Mouse (Mus musculus) liver, embryonic 15.5 days (tissue): ENCODE measurements around the gene Stmnd1. TPM values are rescaled to one million over a fixed set of nuclear protein-coding genes. Genes with fewer than 3 reads are reported as not detected.

Source experiments
- ATAC-seq: fragments of 200-750 bp; cut with Nextera tagmentation; 2 replicates; pipeline ENCODE4 v1.8.0; 2017; ENCODE audit warnings: moderate number of reproducible peaks, mild to moderate bottlenecking, moderate library complexity; ENCODE audit not compliant: insufficient read depth
- H3K27ac ChIP-seq: fragments of 300-500 bp; sonication (generic); replicated peaks from 2 replicates; pipeline ENCODE4 v1.5.1; 2015; ENCODE audit warnings: mild to moderate bottlenecking, inconsistent platforms
- H3K27me3 ChIP-seq: fragments of 300-500 bp; sonication (generic); 2 replicates; pipeline ENCODE4 v1.6.1; 2015; ENCODE audit warnings: mild to moderate bottlenecking, inconsistent platforms
- H3K36me3 ChIP-seq: fragments of 300-500 bp; sonication (generic); replicated peaks from 2 replicates; pipeline ENCODE4 v1.6.1; 2015; ENCODE audit warnings: moderate library complexity, mild to moderate bottlenecking, inconsistent platforms
- H3K4me1 ChIP-seq: fragments of 300-500 bp; sonication (generic); replicated peaks from 2 replicates; pipeline ENCODE4 v1.6.1; 2015; ENCODE audit warnings: inconsistent platforms
- H3K4me2 ChIP-seq: fragments of 300-500 bp; sonication (generic); 2 replicates; pipeline ENCODE4 v1.6.1; 2015; ENCODE audit warnings: moderate library complexity, mild to moderate bottlenecking, inconsistent platforms
- H3K4me3 ChIP-seq: fragments of 300-500 bp; sonication (generic); replicated peaks from 2 replicates; pipeline ENCODE4 v1.5.1; 2015; ENCODE audit warnings: mild to moderate bottlenecking, inconsistent platforms
- H3K9ac ChIP-seq: fragments of 300-500 bp; sonication (generic); 2 replicates; pipeline ENCODE4 v1.6.1; 2015; ENCODE audit warnings: moderate library complexity, mild to moderate bottlenecking, inconsistent platforms
- H3K9me3 ChIP-seq: fragments of 300-500 bp; sonication (generic); replicated peaks from 2 replicates; pipeline ENCODE4 v1.6.1; 2016; ENCODE audit warnings: inconsistent platforms
- WGBS: fragments of 180-500 bp; shearing (Covaris S2); methylation state at CpG from one replicate; pipeline ENCODE4 v1.1.7; 2015; ENCODE audit warnings: mixed read lengths; ENCODE audit not compliant: insufficient replicate concordance; 5-methylcytosine and 5-hydroxymethylcytosine counted together
- polyA plus RNA-seq: library from polyadenylated mRNA; unstranded; fragments of >200 nt; fragmentation: Nextera tagmentation; extraction: Ambion mirVana; gene quantifications from 2 replicates; pipeline ENCODE4 v1.2.1, GENCODE M21; 2015

Gene Stmnd1
- polyA plus RNA-seq, 1 experiment from 2014 or later = not detected

GRCm38 (mm10) chr13:46343226-46343625 is 69.7 kb downstream of the Stmnd1 start:
- ATAC-seq = no peak
- Histone ChIP-seq H3K27ac (no peak overlapping the region), H3K4me2 (no peak overlapping the region), H3K9ac (no peak overlapping the region), H3K9me3 (no peaks in the 10 kb centered on the region), H3K36me3 (no peaks in the 10 kb centered on the region), H3K4me3 (no peak overlapping the region), H3K27me3 (no peaks in the 10 kb centered on the region), H3K4me1 (no peaks in the 10 kb centered on the region)
- WGBS = 75% methylated on average over 7 of the region's 7 CpGs

DNA sequence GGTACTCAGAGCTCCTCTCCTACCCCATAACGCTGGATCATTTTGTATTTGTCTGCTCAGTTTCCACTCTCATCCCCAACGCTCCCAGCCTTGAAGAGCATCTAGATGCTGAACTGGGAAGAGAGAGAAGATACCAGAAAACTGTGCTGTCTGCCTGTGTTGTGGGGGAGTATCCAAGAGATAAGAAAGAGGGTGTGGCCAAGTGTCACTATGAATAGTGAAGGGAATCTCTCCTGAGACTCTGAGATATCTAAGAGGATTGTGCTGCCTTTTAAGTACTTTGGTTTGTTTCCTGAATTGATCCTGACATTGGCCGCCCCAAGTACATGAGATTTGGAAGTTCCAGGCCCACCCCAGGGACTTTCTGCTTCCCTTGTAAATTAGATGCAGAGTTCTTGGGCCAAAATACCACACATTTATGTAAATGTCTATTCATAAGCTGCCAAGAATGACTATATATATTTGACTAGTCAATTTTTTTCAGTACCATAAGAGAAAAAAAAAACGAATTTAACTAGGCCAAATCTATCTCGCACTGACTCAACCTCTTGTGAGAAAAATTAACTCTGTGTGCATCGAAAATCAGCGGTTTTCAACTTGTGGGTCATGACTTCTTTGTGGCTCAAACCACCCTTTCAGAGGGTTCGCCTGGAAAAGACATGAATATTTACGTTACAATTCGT is 73.5 kb downstream of the Stmnd1 start:
- Histone ChIP-seq H3K9me3 (no peaks in the 10 kb centered on the region), H3K27ac (no peak overlapping the region), H3K36me3 (no peaks in the 10 kb centered on the region), H3K4me3 (no peak overlapping the region), H3K9ac (no peak overlapping the region), H3K27me3 (no peaks in the 10 kb centered on the region), H3K4me1 (no peaks in the 10 kb centered on the region), H3K4me2 (no peak overlapping the region)
- 54% methylated on average over 10 of the region's 10 CpGs for WGBS
- no peak for ATAC-seq

DNA sequence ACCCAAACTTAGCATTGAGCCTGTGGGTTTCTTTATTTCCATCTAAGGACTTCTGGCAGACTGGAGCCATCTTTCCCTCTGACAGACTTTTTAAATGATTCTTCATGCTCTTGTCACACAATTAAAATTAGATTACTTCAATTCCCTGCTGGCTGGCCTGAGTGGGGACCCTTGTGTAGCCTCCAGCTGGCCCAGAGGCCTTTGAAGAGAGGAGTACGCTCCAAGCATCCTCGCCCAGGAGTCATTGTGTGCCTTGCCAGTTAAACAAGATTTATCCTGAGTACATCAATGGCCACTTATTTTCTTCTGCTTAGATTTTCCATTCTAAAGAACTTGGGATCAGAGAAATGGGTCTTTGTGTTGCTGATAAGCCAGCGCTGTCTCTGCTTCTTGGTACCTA is 76.1 kb downstream of the Stmnd1 start:
- H3K27me3 ChIP-seq = no peaks in the 10 kb centered on the region
- H3K9me3 ChIP-seq = no peaks in the 10 kb centered on the region
- H3K4me2 ChIP-seq = no peak overlapping the region
- H3K36me3 ChIP-seq = no peaks in the 10 kb centered on the region
- no peak overlapping the region for H3K9ac ChIP-seq
- 72% methylated on average over 3 of the region's 3 CpGs for WGBS
- no peak overlapping the region for H3K27ac ChIP-seq
- H3K4me3 ChIP-seq = no peak overlapping the region
- no peak for ATAC-seq
- no peaks in the 10 kb centered on the region for H3K4me1 ChIP-seq

Other genes with a start within 250 kb of the Stmnd1 start
- gene Rbm24, start 144.7 kb downstream of the Stmnd1 start, polyA plus RNA-seq = 0.33 and 0.58 TPM in 2 replicates
- 1.2 and 2.0 TPM in 2 replicates for gene Cap2, start 228.1 kb downstream of the Stmnd1 start, polyA plus RNA-seq